Comparison of ENCODE assay signal across 7 mouse cellular contexts in the genomic region with DNA sequence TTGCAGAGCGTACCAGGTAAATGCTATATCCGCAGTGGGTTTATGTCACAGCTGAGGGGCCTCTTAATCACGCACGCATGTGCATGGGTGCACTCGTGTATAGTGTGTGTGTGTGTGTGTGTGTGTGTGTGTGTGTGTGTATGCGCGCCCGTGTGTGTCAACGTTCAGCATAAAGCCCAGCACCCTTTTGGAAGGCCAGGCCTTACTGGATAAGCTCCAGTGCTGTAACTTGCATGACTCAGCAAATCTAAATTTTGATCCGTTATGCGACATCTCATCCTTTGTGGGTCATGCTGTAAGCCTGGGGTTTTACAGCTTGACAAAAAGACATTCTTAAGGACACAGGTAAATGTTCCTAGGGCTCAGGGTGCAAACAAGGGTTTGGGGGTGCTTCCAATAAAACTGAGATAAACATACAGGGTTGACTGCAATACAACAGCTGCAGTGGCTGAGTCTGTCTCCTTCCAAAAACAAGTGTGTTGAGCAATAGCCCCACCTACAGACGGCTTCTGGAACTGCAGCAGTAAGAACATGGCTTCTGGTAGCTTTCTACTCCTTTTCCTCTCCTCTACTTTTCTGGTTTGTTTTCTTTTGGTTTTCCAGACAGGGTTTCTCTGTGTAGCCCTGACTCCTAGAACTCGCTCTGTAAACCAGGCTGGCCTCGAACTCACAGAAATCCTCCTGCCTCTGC. TPM values are rescaled to one million over a fixed set of nuclear protein-coding genes. Genes with fewer than 3 reads are reported as not detected.
DNase-seq lines count a peak whose midpoint lies in the region; ATAC-seq lines count a peak whose summit lies in the region.

No protein-coding gene starts in this region.

- H3K27me3 ChIP-seq in hindbrain, embryonic 10.5 days (ENCODE audit: insufficient read depth, poor library complexity, severe bottlenecking) = no peaks in the 10 kb centered on the region

- 77% methylated on average over 14 of the region's 14 CpGs for WGBS in hindbrain, embryonic 10.5 days

- peak; percentile 92 for DNase-seq in MN1 (ENCODE audit: low spot score)
- DNase-seq in brain, embryonic 18.5 days (ENCODE audit: low read depth, low spot score) = peak; percentile 49
- peak; percentile 53 for DNase-seq in fibroblast of lung, adult 2 months (ENCODE audit: low read depth)
- DNase-seq in hindbrain, embryonic 10.5 days (ENCODE audit: low spot score) = peak; percentile 73
- peak; percentile 77 to 95 for DNase-seq in layer of hippocampus, postnatal 25 days (ENCODE audit: extremely low spot score in 1 of 2, low spot score in 1 of 2)
- DNase-seq in right cerebral cortex, postnatal 14 days = peak; percentile 86

- peak; percentile 88 for ATAC-seq in megakaryocyte, adult 5-6 weeks (ENCODE audit: poor library complexity, severe bottlenecking)

- no peaks in the 10 kb centered on the region for H3K4me1 ChIP-seq in hindbrain, embryonic 10.5 days (replicated peaks)

- no peaks in the 10 kb centered on the region for H3K36me3 ChIP-seq in hindbrain, embryonic 10.5 days

- H3K9me3 ChIP-seq in hindbrain, embryonic 10.5 days = no peaks in the 10 kb centered on the region

- no peak overlapping the region for H3K4me3 ChIP-seq in hindbrain, embryonic 10.5 days

- H3K27ac ChIP-seq in hindbrain, embryonic 10.5 days = no peak overlapping the region

RNA-seq across cellular contexts. Expression of a gene that starts 28.2 kb away (rescaled TPM):
- not detected in 2 replicates for polyA plus RNA-seq in hindbrain, embryonic 10.5 days (2016; fragmentation: Nextera tagmentation; extraction: Ambion mirVana)
- total RNA-seq in layer of hippocampus, postnatal 25 days (2021) = not detected
- total RNA-seq in megakaryocyte, adult 5-6 weeks (2015) = not detected in 2 replicates
- total RNA-seq in megakaryocyte, adult 5-6 weeks (2017) = not detected in 2 replicates
